Mouse (Mus musculus) C2C12 (cell line): ENCODE data around the gene Rsrc1.

Experiments
- CTCF ChIP-seq: IDR thresholded peaks from one replicate; pipeline ENCODE4 v1.5.1; 2011; ENCODE audit not compliant: control insufficient read depth, insufficient read depth, insufficient read length
- MYOG ChIP-seq: IDR thresholded peaks from one replicate; pipeline ENCODE4 v1.6.1; 2011; ENCODE audit not compliant: control insufficient read depth, insufficient read length; ENCODE audit errors: extremely low read depth

DNA sequence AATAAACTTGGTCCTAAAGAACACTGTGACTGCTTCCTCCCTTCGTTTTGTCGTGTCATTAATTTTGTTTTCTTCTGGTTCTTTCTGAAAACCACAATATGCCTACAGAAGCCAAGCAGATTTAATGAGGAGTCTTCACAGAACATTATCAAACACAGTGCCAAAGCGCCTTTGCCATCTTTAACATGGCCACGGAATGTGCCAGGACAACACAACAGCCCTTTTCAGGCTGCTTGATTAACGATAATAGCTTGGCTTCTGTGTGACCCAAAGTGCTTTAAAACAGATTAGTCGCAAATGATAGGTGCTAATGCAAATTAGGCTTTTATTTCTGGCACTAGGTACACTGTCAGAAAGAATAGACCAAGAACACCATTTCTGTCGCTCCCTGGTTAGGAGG, 377.2 kb downstream of the Rsrc1 start:
- TF ChIP-seq CTCF (no peak), MYOG (no peak)
